Mouse (Mus musculus): Measurements from ENCODE around the gene Dop1a. TPM values are rescaled to one million over a fixed set of nuclear protein-coding genes. Genes with fewer than 3 reads are reported as not detected.
A peak's percentile ranks its signal among the peaks of the same experiment; 100 is the strongest.

Gene Dop1a
- 15.7 and 18.5 TPM in 2 replicates for polyA plus RNA-seq (2014; fragmentation: Nextera tagmentation; extraction: Ambion mirVana)

DNA sequence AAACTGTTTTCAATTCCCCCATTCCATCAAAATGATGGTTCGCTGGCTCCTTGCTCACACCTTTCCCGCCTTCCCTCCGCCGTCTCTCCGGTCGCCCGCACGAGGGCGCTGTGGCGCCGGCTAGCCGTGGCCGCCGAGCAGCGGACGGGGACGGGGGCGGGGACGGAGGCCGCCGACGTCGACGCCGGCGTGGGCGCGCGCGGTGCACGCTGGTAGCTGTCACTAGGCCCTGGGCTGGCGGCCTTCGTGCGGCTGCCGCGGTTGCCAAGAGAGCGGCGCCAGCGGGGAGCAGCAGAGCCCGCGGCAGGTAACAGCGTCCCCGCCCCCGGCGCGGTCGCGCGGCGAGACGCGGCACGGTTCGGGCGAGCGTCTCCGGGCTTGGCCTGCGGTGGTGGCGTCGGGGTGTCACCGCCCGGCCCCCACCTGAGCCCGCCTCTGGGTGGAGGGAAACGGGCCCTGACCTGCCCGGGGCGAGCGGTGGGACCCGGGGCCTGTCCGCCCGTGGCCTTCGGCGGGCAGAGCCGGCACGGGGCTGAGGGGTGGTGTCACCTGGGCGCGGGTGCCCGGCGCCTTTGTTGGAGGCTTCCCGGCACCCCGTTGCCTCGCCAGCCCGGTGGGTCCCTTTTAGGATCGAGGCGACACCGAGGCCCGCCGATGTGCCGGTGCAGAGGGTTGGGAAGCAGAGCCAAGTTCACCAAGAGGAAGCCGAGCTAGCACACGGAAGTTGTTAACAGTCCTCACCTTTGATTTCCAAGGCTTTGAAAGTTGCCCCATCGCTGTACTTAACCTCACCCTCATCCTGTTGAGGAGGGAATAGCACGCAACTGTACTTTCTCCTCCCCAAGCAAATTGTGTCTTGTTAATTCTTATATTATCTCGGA lies at the start of gene Dop1a:
TSS of gene Dop1a (plus strand) at position 165 of the 881 bp plus-strand sequence.
- peak within 1 kb of the TSS; percentile 87 for H3K9ac ChIP-seq (ENCODE audit: low read depth, low read length)
- peak within 1 kb of the TSS; percentile 82 for H3K4me2 ChIP-seq (replicated peaks; ENCODE audit: low read depth, low read length)
- H3K4me1 ChIP-seq (ENCODE audit: control insufficient read depth, insufficient read depth, low read length), result peaks cover 3% of the 10 kb centered on the region; the same call in 1 of the 2 replicates
- peak; percentile 95 for ATAC-seq (ENCODE audit: low FRiP score, low TSS enrichment)
- H3K9me3 ChIP-seq (ENCODE audit: control insufficient read depth, low read length), result no peaks in the 10 kb centered on the region
- no peak within 1 kb of the TSS for H3K27ac ChIP-seq (ENCODE audit: low read depth, low read length)
- no peaks in the 10 kb centered on the region for H3K36me3 ChIP-seq (ENCODE audit: control insufficient read depth, insufficient read depth, low read length)
- H3K4me3 ChIP-seq (ENCODE audit: low read length), result peak within 1 kb of the TSS; percentile 84
- under 1% methylated on average over 74 of the region's 93 CpGs for WGBS
- H3K27me3 ChIP-seq (ENCODE audit: control insufficient read depth, insufficient read depth, low read length), result no peaks in the 10 kb centered on the region

DNA sequence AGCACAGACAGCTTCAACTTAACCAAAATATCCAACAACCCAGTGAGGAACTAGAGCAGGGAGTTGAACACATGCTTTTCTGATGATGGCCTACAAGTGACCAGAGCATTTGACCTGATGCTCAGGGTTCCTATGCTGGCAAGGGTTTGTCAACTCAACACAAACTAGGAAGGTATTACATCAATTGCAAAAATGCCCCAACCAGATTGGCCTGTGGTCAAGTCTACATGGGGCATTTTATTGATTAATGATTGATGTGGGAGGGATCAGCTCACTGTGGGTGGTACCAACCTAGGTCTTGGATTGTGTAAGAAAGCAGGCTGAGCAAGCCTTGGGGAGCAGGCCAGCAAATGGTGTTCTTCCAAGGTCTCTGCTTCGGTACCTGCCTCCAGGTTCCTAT lies 49.0 kb upstream of the Dop1a start:
- H3K27ac ChIP-seq (ENCODE audit: low read depth, low read length), result no peak overlapping the region

DNA sequence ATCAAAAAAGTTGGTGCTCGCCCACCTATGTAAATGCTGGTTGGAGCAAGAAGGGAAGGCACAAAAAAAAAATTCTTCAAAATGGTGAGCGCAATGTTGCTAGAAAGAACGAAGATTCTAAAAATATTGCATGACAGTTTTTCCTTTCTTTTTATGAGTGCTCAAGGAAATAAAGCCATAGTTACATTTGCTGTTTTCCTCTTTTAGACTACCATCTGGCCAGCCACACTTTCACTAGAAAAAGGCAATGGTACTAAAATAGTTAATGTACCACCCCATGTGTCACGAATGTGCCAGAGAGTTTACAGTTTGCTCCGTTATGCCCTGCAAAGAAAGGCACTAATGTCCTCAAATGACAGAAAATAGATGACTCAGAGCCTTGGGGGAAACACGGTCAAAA lies 47.6 kb upstream of the Dop1a start:
- Histone ChIP-seq H3K9ac (ENCODE audit: low read depth, low read length) (no peak overlapping the region), H3K27ac (ENCODE audit: low read depth, low read length) (no peak overlapping the region), H3K9me3 (ENCODE audit: control insufficient read depth, low read length) (no peaks in the 10 kb centered on the region), H3K4me3 (ENCODE audit: low read length) (no peak overlapping the region), H3K4me2 (replicated peaks; ENCODE audit: low read depth, low read length) (no peak overlapping the region), H3K36me3 (ENCODE audit: control insufficient read depth, insufficient read depth, low read length) (no peaks in the 10 kb centered on the region), H3K4me1 (ENCODE audit: control insufficient read depth, insufficient read depth, low read length) (no peaks in the 10 kb centered on the region), H3K27me3 (ENCODE audit: control insufficient read depth, insufficient read depth, low read length) (no peaks in the 10 kb centered on the region)
- 85% methylated on average over 6 of the region's 6 CpGs for WGBS
- no peak for ATAC-seq (ENCODE audit: low FRiP score, low TSS enrichment)

More for the DNA sequence above, 49.0 kb upstream of the Dop1a start:
- Histone ChIP-seq H3K4me1 (ENCODE audit: control insufficient read depth, insufficient read depth, low read length) (no peaks in the 10 kb centered on the region), H3K4me3 (ENCODE audit: low read length) (no peak overlapping the region), H3K36me3 (ENCODE audit: control insufficient read depth, insufficient read depth, low read length) (no peaks in the 10 kb centered on the region), H3K27me3 (ENCODE audit: control insufficient read depth, insufficient read depth, low read length) (no peaks in the 10 kb centered on the region), H3K4me2 (replicated peaks; ENCODE audit: low read depth, low read length) (no peak overlapping the region), H3K9ac (ENCODE audit: low read depth, low read length) (no peak overlapping the region), H3K9me3 (ENCODE audit: control insufficient read depth, low read length) (no peaks in the 10 kb centered on the region)
- ATAC-seq (ENCODE audit: low FRiP score, low TSS enrichment), result no peak
- WGBS, result 93% methylated on average over 1 of the region's 1 CpGs

DNA sequence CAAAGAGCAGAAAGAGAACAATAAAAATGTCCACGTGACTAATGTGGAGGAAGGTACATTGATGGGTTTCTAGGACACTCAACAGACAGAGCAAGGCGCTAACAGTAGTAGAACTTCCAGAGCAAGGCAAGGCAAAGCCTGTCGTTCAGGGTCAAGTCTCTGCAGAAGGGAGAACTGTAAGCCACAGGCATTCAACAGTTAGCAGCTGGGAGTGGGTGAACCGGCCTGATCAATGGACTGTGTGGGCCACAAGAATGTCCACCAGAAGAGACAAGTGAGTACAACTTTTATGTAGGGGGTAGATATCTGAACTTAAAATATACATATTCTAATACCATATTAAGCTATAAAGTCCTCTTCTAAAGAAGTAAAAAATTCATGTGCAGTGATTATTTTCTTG lies 43.6 kb upstream of the Dop1a start:
- H3K27ac ChIP-seq (ENCODE audit: low read depth, low read length), result no peak overlapping the region
- H3K9me3 ChIP-seq (ENCODE audit: control insufficient read depth, low read length), result no peaks in the 10 kb centered on the region
- no peak overlapping the region for H3K9ac ChIP-seq (ENCODE audit: low read depth, low read length)
- H3K4me2 ChIP-seq (replicated peaks; ENCODE audit: low read depth, low read length), result no peak overlapping the region
- no peak overlapping the region for H3K4me3 ChIP-seq (ENCODE audit: low read length)
- no peaks in the 10 kb centered on the region for H3K27me3 ChIP-seq (ENCODE audit: control insufficient read depth, insufficient read depth, low read length)
- ATAC-seq (ENCODE audit: low FRiP score, low TSS enrichment), result no peak
- H3K4me1 ChIP-seq (ENCODE audit: control insufficient read depth, insufficient read depth, low read length), result no peaks in the 10 kb centered on the region
- 71% methylated on average over 4 of the region's 4 CpGs for WGBS
- no peaks in the 10 kb centered on the region for H3K36me3 ChIP-seq (ENCODE audit: control insufficient read depth, insufficient read depth, low read length)

DNA sequence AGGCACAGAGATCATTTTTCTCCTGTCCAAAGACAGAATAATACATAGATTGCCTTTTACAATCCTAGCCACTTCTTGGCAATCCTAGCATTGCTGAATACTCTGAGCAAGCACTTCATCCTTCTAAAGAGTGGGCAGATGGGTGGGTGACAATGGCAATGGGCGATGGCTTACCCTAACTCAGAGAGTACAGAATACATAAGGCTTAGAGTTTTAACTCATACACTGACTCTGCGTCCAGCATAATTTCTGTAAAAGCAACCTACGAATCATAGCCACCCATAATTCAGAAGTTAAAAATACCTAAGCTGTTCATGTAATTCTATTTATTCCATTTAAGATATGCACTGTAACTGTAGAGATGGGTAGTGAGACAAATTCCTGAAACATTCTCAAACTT lies 31.4 kb upstream of the Dop1a start:
- WGBS, result 84% methylated on average over 3 of the region's 3 CpGs
- no peak for ATAC-seq (ENCODE audit: low FRiP score, low TSS enrichment)
- no peak overlapping the region for H3K4me3 ChIP-seq (ENCODE audit: low read length)

DNA sequence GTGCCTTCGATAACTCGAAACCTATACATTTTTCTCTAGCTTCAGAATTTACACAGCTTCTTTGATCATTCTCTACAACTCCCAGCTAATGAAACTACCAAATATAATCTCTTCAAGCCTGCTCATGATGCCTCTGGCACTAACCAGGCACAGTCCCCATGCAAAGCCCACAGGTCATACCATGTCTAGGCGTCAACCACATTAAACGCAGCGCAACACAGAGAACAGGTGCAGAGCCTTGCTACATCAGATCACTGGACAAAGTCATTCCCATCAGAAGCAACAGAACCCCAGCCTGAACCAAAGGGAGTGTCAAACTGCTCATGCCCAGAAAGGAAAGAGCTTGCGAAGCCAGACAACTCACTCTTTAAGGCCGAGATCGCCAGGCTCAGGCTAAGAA lies 30.3 kb upstream of the Dop1a start:
- Histone ChIP-seq H3K27ac (ENCODE audit: low read depth, low read length) (no peak overlapping the region), H3K4me1 (ENCODE audit: control insufficient read depth, insufficient read depth, low read length) (no peaks in the 10 kb centered on the region), H3K9me3 (ENCODE audit: control insufficient read depth, low read length) (no peaks in the 10 kb centered on the region), H3K4me2 (replicated peaks; ENCODE audit: low read depth, low read length) (no peak overlapping the region), H3K36me3 (ENCODE audit: control insufficient read depth, insufficient read depth, low read length) (no peaks in the 10 kb centered on the region), H3K9ac (ENCODE audit: low read depth, low read length) (no peak overlapping the region), H3K27me3 (ENCODE audit: control insufficient read depth, insufficient read depth, low read length) (no peaks in the 10 kb centered on the region), H3K4me3 (ENCODE audit: low read length) (no peak overlapping the region)
- 93% methylated on average over 8 of the region's 8 CpGs for WGBS
- no peak for ATAC-seq (ENCODE audit: low FRiP score, low TSS enrichment)

More for the DNA sequence above, 31.4 kb upstream of the Dop1a start:
- H3K27me3 ChIP-seq (ENCODE audit: control insufficient read depth, insufficient read depth, low read length), result no peaks in the 10 kb centered on the region
- H3K4me1 ChIP-seq (ENCODE audit: control insufficient read depth, insufficient read depth, low read length), result no peaks in the 10 kb centered on the region
- no peaks in the 10 kb centered on the region for H3K9me3 ChIP-seq (ENCODE audit: control insufficient read depth, low read length)
- no peak overlapping the region for H3K9ac ChIP-seq (ENCODE audit: low read depth, low read length)
- H3K4me2 ChIP-seq (replicated peaks; ENCODE audit: low read depth, low read length), result no peak overlapping the region
- H3K27ac ChIP-seq (ENCODE audit: low read depth, low read length), result no peak overlapping the region
- no peaks in the 10 kb centered on the region for H3K36me3 ChIP-seq (ENCODE audit: control insufficient read depth, insufficient read depth, low read length)

DNA sequence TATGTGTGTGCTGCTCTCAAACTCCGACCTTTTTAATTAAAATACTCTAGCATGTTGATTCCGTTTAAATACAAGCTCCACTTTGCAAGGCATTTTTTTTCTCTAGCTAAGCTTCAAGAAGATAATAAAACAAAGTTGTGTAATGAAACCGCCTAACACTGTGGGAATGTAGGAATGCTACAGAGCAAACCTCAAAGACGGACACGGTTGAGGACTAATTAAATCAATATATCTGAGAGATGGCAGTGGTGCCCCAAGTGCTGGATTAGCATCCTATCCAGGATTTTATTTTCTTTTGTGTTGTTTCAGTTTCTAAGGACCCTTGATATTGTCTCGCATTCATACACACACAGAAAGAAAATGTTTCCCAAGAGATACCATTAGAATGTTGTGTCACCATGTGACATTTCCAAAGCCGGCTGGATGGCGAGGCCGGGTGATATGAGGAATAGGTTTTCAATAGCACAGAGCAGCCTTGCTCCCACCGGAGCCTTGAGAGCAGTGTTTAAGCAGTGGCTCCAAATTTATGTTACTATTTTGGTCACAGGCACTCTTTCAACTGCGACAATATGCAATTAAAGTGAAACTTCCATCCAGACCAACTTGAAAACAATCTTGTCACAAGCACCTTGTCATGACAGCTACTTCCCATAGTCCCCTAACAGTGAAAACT lies 28.5 kb upstream of the Dop1a start:
- Histone ChIP-seq H3K4me1 (ENCODE audit: control insufficient read depth, insufficient read depth, low read length) (no peaks in the 10 kb centered on the region), H3K27ac (ENCODE audit: low read depth, low read length) (no peak overlapping the region), H3K9me3 (ENCODE audit: control insufficient read depth, low read length) (no peaks in the 10 kb centered on the region), H3K4me2 (replicated peaks; ENCODE audit: low read depth, low read length) (no peak overlapping the region), H3K9ac (ENCODE audit: low read depth, low read length) (no peak overlapping the region), H3K27me3 (ENCODE audit: control insufficient read depth, insufficient read depth, low read length) (no peaks in the 10 kb centered on the region), H3K4me3 (ENCODE audit: low read length) (no peak overlapping the region), H3K36me3 (ENCODE audit: control insufficient read depth, insufficient read depth, low read length) (no peaks in the 10 kb centered on the region)
- ATAC-seq (ENCODE audit: low FRiP score, low TSS enrichment), result no peak
- WGBS, result 61% methylated on average over 11 of the region's 11 CpGs

DNA sequence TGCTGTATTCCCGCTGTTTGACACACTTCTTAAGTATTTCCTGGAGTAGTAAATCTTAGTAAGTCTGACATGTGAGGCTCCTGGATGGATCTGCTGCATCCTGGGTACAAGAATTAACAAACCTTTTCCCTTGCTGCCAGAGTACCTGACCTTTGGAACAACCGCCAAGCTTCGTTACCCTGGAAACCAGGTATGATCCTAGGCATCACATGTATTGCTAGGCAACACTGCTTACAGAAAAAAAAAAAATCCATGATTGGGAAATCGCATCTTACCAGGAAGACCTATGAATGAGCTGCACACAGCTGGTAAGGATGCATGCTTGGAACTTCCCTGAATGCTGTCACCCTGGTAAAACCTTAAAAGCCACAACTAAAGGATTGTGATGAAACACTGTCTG lies 24.7 kb upstream of the Dop1a start:
- WGBS, result 67% methylated on average over 4 of the region's 4 CpGs

DNA sequence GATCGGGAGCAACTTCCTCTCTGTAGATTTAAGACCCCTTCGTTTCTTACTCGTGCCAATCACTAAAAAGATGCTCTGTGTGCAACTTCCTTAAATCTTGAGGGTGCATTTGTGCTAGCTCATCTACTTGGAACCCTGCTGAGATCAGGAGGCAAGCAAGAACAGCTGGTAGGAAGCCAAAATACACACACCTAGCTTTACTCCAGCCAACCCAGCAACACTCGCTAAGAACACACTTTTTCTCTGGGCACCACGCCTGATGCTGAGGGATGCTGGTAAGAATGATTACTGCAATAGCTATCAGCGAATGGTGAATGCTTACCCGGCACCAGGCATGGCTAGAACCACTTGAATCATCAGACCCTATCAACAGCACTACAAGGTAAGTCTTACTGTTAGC lies 20.1 kb upstream of the Dop1a start:
- Histone ChIP-seq H3K27me3 (ENCODE audit: control insufficient read depth, insufficient read depth, low read length) (no peaks in the 10 kb centered on the region), H3K27ac (ENCODE audit: low read depth, low read length) (no peak overlapping the region), H3K4me3 (ENCODE audit: low read length) (no peak overlapping the region), H3K4me2 (replicated peaks; ENCODE audit: low read depth, low read length) (no peak overlapping the region), H3K9ac (ENCODE audit: low read depth, low read length) (no peak overlapping the region), H3K9me3 (ENCODE audit: control insufficient read depth, low read length) (no peaks in the 10 kb centered on the region; the same call in 1 of the 2 replicates), H3K4me1 (ENCODE audit: control insufficient read depth, insufficient read depth, low read length) (peaks cover 11% of the 10 kb centered on the region; the same call in 1 of the 2 replicates), H3K36me3 (ENCODE audit: control insufficient read depth, insufficient read depth, low read length) (no peaks in the 10 kb centered on the region)
- 85% methylated on average over 7 of the region's 7 CpGs for WGBS
- ATAC-seq (ENCODE audit: low FRiP score, low TSS enrichment), result no peak

More for the DNA sequence above, 24.7 kb upstream of the Dop1a start:
- H3K9ac ChIP-seq (ENCODE audit: low read depth, low read length), result no peak overlapping the region
- H3K4me2 ChIP-seq (replicated peaks; ENCODE audit: low read depth, low read length), result no peak overlapping the region
- no peaks in the 10 kb centered on the region for H3K36me3 ChIP-seq (ENCODE audit: control insufficient read depth, insufficient read depth, low read length)
- H3K4me1 ChIP-seq (ENCODE audit: control insufficient read depth, insufficient read depth, low read length), result no peaks in the 10 kb centered on the region
- no peak overlapping the region for H3K27ac ChIP-seq (ENCODE audit: low read depth, low read length)
- no peak overlapping the region for H3K4me3 ChIP-seq (ENCODE audit: low read length)
- no peaks in the 10 kb centered on the region for H3K27me3 ChIP-seq (ENCODE audit: control insufficient read depth, insufficient read depth, low read length)
- no peaks in the 10 kb centered on the region; the same call in 1 of the 2 replicates for H3K9me3 ChIP-seq (ENCODE audit: control insufficient read depth, low read length)
- no peak for ATAC-seq (ENCODE audit: low FRiP score, low TSS enrichment)
